Mouse (Mus musculus) cerebellum, adult 2 months (tissue): ENCODE measurements around the gene Ush2a.

Experiments
- CTCF ChIP-seq: fragments of 200-500 bp; IDR thresholded peaks from 2 replicates; pipeline ENCODE4 v1.5.1; 2011; ENCODE audit warnings: low read depth, mild to moderate bottlenecking, control low read depth, low read length, moderate library complexity, borderline replicate concordance; ENCODE audit not compliant: insufficient read depth
- POLR2A ChIP-seq: fragments of 200-500 bp; IDR thresholded peaks from 2 replicates; pipeline ENCODE4 v1.6.1; 2011; ENCODE audit warnings: low read length, control low read depth, borderline replicate concordance; ENCODE audit not compliant: insufficient read depth

- TF ChIP-seq POLR2A (no peak), CTCF (no peak)
These were observed 511.8 kb downstream of the Ush2a start for GRCm38 (mm10) chr1:188773631-188774030.
